Mouse (Mus musculus) lung, adult 2 months (tissue): ENCODE results near the gene Dram1.

Experiments used
- CTCF ChIP-seq: fragments of 200-500 bp; IDR thresholded peaks from 2 replicates; pipeline ENCODE4 v1.5.1; 2011; ENCODE audit warnings: mild to moderate bottlenecking, low read length, control low read depth; ENCODE audit not compliant: insufficient read depth
- POLR2A ChIP-seq: fragments of 200-500 bp; IDR thresholded peaks from 2 replicates; pipeline ENCODE4 v1.6.1; 2011; ENCODE audit warnings: low read depth, mild to moderate bottlenecking, control low read depth, low read length, borderline replicate concordance; ENCODE audit errors: extremely low read depth

GRCm38 (mm10) chr10:88349800-88350199, 29.1 kb downstream of the Dram1 start:
- TF ChIP-seq CTCF = no peak
- no peak for TF ChIP-seq POLR2A
